Mouse (Mus musculus) ES-E14 (cell line): ENCODE measurements around the gene Il17c.

Source experiments
- HCFC1 ChIP-seq: IDR thresholded peaks from 2 replicates; pipeline ENCODE4 v1.6.1; 2012; ENCODE audit warnings: low read length, inconsistent platforms, borderline replicate concordance; ENCODE audit not compliant: insufficient read depth
- MAFK ChIP-seq: IDR thresholded peaks from 2 replicates; pipeline ENCODE4 v1.6.1; 2014; ENCODE audit warnings: mild to moderate bottlenecking, low read depth, low read length, inconsistent platforms; ENCODE audit not compliant: insufficient read depth
- ZC3H11A ChIP-seq: IDR thresholded peaks from 2 replicates; pipeline ENCODE4 v1.6.1; 2012; ENCODE audit warnings: low read depth, mild to moderate bottlenecking, inconsistent platforms, low read length, borderline replicate concordance

GRCm38 (mm10) chr8:122375751-122376364, 46.0 kb upstream of the Il17c start:
- TF ChIP-seq HCFC1 (no peak), ZC3H11A (no peak), MAFK (no peak)
